Mouse (Mus musculus): ENCODE results near the gene Ube2l3.

GRCm38 (mm10) chr16:17144339-17144738 lies 58.1 kb downstream of the Ube2l3 start, which contains the start of gene Ydjc:
- TF ChIP-seq CTCF (IDR thresholded peaks at IDR 0.05; ENCODE audit: low read depth), result no peak
- TF ChIP-seq EP300 (IDR thresholded peaks at IDR 0.05; ENCODE audit: low read depth), result no peak

All from liver, postnatal 0 days (tissue).